Mouse (Mus musculus): Measurements from ENCODE around the gene Mrps7. TPM values are rescaled to one million over a fixed set of nuclear protein-coding genes. Genes with fewer than 3 reads are reported as not detected.

The Mrps7 gene
- total RNA-seq, 2 experiments from 2014 or later, result 5.1 to 22.2 TPM

DNA sequence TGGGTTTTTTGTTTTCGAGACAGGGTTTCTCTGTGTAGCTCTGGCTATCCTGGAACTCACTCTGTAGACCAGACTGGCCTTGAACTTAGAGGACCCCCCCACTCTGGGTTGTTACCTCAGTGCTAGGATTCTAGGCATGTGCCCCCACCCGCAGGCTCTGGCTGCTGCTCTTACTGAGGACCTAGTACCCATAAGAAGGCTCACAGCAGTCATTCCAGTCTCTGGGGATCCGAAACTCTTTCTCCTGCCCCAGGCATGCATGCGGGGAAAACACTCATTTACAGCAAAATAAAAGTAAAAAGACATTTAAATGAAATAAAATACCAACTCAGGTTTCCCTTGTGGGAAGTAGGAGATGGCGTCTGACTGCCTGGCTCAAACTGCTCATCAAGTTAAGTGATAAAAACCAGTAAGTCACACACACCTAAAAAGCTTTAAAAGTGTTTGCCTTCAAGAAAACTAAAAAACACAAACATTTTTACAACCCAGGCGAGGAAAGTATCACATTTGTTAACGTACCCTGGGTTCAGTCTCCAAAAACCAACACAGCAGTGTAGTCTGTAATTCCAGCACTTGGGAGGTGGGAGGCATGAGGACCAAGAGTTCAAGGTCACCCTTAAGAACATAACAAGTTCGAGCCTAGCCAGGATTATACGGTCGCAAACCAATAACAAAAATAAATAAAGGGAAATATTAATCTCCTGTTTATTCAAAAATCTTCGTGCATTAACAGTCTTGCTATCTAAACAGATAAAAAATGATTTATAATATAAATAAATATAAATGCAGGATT is 23.3 kb downstream of the Mrps7 start:
- ATAC-seq (replicated peaks; ENCODE audit: low FRiP score, poor library complexity, severe bottlenecking), result no peak

DNA sequence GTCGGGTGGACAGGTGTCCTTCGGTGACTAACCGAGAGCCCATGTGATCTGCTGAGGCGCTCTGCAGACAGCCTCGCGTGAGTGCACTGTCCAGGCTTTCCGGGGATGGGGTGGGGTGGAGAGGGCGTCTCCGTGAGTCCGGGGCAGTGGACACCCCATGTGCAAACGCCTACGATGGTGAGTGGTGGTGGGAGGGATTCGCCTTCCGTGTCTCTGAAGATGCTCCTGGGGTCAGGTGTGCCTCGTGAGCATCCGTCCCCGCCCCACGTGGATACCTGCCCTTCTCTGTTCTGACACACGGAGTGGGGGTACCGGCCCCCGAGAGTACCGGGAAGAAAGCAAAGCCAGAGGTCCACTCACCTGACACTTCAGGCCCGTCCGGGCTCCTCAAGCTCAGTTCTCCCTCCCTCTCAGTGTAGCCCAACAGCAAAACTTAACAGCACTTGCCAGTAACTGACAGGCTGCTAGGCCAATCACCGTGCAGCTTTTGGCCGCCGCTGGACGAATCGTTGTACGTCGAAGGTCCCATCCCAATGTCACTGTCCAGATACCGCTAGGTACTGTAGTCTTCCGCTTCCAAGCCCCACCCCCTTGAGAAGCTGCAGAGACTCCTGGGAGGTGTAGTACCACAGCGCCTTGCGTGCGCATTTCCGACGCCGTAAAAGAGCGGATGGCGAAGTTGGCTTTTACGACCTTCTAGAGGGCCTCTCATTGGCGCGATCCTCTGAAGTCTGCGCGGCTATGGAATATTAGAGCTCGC is 24.2 kb downstream of the Mrps7 start, which contains the start of gene Slc25a19:
Gene Slc25a19 (minus strand): TSS at position 591 of the 760 bp plus-strand sequence.
- peak; percentile 92 for ATAC-seq (replicated peaks; ENCODE audit: low FRiP score, poor library complexity, severe bottlenecking)

DNA sequence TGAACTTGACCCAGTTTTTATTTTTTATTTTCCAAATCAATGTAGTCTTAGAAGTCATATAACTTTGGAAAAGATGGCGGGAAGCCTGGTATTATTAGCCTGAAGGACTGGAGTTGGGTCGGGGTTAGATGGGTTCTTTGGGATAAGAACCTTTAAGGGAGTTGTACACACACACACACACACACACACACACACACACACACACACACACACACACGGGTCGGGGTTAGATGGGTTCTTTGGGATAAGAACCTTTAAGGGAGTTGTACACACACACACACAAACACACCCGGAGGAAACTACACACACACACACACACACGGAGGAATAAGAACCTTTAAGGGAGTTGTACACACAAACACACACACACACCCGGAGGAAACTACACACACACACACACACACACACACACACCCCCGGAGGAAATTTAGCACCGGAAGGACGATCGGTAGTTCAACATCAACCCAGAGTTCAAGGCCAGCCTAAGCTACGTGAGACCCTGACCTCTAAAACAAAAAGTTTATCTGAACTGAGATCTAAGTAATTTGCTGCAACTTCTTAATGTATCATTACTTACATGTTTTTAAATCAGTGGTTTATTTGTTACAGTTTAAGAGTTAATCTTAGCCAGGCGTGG is 24.9 kb downstream of the Mrps7 start:
- peak; percentile 10 for ATAC-seq (replicated peaks; ENCODE audit: low FRiP score, poor library complexity, severe bottlenecking)

DNA sequence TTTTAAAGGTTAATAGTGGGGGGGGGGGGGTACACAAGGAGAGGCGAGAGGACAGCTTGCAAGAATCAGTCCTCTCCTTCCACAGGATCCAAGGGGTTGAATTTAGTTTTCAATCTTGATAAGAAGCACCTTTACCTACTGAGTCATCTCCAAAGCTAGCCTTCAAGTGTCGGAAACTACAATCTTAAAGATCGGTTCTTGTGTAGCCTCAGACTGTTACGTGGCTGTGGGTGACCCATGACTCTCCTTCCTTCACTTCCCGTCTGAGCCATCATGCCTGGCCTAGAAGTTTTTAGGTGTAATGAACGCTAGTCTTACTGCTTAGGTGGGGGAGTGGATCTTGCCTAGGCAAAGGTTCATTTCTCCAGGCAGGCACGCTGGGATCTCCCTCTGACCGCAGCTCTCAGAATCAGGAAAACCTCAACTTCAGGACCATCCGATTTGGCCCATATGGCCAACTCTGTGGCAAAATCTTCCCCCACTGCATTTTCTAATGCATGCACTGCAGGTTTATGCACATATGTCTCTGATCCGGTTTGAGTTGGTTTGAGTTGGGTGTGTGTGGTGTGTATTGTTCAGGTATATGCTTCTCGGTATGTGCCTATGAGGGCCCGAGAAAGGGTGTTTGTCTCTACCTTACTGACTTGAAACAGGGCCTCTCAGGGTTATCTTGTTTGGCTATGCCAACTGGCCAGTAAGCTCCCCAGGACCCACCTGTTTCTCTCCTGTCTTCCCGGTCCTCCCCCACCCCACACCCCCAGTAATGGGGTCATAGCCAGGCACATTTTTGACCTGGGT is 26.2 kb downstream of the Mrps7 start:
- ATAC-seq (replicated peaks; ENCODE audit: low FRiP score, poor library complexity, severe bottlenecking), result no peak

DNA sequence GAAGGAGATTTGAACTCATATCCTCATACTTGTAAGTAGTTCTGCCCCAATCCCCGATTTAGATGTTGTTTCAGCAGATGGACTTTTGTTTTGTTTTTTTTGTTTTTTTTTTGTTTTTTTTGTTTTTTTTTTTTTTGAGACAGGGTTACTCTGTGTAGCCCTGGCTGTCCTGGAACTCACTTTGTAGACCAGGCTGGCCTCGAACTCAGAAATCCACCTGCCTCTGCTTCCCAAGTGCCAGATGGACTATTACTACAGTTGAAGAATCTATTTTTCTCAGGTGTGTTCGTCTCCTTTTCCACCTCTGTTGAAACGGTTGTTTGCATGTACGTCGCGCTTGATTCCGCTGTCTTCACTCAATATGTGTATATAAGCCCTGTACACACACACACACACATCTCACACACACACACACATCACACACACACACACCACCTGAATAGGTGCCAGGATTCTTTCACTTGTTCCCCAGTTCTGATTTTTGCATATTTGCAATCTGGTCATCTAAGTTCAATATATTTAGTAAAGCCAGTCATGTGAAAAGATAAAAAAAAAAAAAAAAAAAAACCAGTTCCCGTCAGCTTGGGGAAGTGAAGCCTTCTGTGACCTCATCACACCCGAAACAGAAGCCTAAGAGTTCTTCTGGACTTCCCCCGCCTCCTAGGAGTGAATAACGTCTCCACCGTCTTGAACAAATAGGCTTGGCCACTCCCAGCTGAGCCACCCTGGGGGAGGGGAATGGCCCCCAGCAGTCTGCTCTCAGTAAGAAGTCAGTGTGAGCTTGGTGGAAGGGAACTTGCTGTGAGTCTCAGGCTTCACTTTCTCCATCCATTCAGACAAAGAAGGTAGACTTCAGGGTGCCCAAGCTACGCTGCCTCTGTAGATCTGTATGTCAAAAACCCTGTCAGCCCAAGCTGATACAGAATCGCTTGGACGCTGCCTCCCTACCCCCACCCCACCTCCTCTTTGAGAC is 27.1 kb downstream of the Mrps7 start:
- no peak for ATAC-seq (replicated peaks; ENCODE audit: low FRiP score, poor library complexity, severe bottlenecking)

DNA sequence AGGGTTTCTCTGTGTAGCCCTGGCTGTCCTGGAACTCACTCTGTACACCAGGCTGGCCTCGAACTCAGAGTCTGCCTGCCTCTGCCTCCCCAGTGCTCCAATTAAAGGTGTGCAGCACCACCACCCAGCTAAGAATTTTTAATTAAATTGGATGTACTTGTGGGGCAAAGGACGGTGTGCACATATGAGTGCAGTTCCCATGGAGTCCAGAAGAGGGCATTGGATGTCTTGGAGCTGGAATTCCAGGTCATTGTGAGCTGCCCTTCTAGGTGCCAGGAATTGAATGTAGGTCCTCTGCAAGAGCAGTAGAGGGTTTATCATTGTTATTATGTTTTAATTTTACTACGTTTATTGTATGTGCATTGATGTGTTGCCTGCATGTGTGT is 27.8 kb downstream of the Mrps7 start:
- ATAC-seq (replicated peaks; ENCODE audit: low FRiP score, poor library complexity, severe bottlenecking), result no peak

DNA sequence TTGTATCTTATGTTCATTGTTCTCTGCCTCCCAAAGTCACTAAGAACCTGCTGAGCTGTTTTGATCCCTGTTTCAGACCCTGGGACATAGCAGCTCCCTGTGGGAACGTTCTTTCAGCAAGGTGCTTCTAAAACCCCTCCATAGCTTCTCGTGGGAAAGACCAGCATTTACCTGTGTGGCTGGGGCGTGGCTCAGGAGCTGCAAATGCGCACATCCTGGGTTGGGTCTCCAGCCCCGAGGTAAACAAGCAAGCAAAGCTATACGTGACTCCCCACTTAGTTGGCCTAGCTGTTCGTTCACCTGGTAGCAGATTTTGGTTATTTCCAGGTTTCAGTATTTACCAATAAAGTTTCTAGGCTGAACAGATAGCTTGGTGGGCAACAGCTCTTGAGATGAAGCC is 28.5 kb downstream of the Mrps7 start:
- no peak for ATAC-seq (replicated peaks; ENCODE audit: low FRiP score, poor library complexity, severe bottlenecking)

DNA sequence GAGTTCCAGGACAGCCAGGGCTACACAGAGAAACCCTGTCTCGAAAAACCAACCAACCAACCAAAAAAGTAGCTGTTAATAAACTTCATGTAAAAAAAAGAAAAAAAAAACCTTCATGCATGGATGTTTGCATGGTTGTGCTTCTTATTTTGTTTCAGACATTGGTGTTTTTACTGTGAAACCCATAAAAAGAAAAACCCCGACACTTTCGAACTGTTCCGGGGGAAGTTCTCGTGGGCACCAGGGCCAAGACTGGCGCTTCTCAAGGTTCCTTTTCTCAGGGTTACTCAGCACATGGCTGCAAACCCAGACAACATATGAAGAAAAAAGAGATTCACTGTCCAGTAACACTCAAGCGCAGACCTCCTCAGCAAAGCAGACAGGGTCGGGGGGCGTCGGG is 29.1 kb downstream of the Mrps7 start:
- ATAC-seq (replicated peaks; ENCODE audit: low FRiP score, poor library complexity, severe bottlenecking), result no peak

DNA sequence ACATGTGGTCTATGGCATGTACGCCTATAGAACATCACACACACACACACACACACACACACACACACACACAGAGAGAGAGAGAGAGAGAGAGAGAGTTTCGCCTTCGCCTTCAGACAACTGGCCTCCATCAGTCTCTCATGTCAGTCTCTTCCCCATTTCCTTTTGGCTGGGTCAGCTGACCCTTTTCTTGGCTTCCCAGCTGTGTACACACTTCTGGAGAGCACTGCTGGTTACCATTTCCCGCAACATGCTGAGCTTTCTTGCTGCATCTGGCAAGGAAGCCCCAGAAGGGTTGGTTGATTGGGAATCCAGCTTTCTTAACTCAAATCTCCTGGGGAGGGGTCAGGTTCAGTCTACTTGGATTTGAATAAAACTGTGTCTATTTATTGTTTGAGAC is 30.4 kb downstream of the Mrps7 start:
- ATAC-seq (replicated peaks; ENCODE audit: low FRiP score, poor library complexity, severe bottlenecking), result no peak

DNA sequence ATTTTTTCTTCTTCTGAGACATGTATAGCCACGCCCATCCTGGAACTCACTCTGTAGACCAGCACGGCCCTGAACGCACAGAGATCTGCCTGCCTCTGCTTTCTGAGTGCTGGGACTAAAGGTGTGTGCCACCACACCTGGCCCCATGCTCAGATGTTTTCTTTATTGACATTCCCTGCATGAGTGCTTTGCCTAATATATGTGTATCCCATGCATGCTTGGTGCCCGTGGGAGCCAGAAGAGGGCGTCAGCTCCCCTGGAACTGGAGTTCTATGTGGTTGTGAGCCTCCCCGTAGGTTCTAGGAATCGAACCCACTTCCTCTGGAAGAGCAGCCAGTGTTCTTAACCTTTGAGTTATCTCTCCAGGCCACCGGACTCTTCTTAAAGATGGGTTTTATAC is 31.3 kb downstream of the Mrps7 start:
- ATAC-seq (replicated peaks; ENCODE audit: low FRiP score, poor library complexity, severe bottlenecking), result no peak

DNA sequence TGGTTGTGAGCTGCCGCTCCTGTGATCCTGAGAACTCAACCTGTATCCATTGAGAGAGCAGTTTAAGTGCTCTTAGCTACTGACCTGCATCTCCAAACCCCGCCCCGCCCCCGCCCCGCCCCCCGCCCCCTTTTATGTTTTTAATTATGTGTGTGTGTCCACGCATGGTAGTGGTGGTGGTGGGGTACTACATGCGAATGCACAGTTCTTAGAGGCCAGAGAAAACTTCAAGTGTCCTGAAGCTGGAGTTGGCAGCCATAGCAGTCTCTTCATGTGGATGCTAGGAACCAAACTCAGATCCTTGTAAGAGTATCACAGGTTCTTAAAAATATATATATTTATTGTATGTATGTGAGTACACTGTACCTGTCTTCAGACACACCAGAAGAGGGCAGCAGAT is 31.8 kb downstream of the Mrps7 start:
- no peak for ATAC-seq (replicated peaks; ENCODE audit: low FRiP score, poor library complexity, severe bottlenecking)

DNA sequence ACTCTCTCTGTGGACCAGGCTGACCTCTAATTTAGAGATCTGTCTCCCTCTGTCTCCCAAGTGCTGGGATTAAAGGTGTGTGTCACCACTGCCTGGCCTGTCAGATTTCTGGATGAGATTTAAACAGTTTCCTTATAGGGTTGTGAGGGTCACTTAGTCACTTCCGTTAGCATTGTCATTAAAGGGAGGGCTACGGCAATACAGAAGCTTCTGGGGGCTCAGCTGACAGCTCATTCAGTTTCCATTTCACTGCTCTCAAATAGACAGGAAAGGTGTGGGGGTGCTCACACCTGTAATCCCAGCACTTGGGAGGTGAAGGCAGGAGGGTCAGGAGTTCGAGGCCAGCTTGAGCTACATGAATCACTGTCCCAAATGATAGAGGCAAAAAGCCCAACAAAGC is 33.2 kb downstream of the Mrps7 start:
- ATAC-seq (replicated peaks; ENCODE audit: low FRiP score, poor library complexity, severe bottlenecking), result no peak

DNA sequence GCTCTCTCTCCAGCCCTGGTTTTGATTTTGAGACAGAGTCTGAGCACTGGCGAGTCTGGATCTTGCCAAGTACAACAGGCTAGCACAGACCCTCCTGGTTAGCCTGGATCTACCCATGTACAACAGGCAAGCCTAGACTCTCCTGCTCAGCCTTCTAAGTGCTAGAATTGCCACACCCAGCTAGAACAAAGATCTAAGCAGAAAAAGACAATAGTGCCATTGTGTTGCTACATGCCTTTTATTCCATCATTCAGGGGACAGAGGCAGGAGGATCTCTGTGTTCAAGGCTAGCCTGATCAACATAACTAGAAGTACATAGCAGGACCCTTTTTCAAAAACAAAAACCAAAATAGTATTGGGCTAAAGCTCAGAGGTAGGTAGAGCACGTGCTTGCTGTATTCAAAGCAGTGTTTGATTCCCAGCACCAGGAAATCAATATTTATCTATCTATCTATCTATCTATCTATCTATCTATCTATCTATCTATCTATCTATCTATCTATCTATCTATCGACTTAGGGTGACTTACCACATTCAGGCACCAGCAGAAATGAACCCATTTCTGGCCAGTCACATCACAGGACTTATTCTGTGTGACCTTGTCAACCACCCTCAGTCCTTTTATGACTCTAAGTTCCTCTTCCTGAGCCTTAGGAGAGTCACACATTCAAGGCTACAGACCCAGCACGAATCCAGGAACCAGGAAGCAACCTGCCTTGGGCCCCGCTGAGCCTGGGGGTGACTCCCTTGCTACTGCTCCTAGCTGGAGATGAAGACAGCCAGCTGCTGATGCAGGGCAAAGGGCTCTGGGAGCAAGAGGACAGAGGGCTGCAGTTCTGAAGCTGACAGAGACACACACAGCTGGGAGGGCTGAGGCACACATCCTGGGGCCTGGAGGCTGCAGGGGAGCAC is 35.0 kb downstream of the Mrps7 start:
- 0 out of 2 replicates have a peak, but pooled peaks have one; percentile 23 for ATAC-seq (replicated peaks; ENCODE audit: low FRiP score, poor library complexity, severe bottlenecking)

DNA sequence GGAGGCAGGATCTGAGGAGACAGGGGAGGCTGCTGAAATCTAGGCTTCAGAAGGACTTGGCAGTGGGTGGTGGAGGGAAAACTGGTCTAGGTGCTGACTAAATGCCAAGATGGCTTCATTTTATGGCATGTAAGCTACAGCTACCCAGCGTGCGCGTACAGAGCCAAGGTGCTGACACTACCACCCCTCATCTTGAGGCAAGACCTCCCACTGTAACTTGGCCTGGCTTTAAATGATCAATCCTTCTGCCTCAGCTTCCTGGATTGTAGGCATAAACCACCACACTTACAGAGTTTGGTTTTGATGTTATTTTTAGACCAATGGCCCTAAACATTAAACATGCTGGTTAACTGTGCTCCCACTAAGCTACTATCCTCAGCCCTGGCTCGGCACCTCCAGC is 35.8 kb downstream of the Mrps7 start:
- no peak for ATAC-seq (replicated peaks; ENCODE audit: low FRiP score, poor library complexity, severe bottlenecking)

DNA sequence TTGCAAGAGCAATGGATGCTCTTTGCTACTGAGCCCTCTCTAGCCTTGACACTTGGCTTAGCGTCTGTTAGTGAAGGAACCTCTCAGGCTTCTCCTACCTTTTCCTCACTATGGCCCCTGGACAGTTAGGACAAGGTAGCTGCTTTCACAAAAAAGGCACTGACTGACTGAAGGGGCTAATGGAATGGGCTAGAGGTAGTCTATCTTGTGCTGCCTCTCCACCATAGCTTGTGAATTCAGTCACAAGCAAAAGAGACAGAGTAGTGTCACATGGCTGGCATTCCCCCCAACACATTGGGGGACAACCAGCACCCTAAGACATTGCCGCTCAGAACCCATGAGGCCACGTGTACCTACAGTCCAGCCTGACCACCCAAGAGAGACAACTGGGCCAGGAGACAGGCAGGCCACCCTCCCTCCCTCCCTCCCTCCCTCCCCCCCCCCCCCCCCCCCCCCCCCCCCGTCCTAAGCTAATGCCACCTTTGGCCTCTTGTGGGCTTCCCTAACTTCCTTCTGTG is 36.6 kb downstream of the Mrps7 start:
- ATAC-seq (replicated peaks; ENCODE audit: low FRiP score, poor library complexity, severe bottlenecking), result no peak

DNA sequence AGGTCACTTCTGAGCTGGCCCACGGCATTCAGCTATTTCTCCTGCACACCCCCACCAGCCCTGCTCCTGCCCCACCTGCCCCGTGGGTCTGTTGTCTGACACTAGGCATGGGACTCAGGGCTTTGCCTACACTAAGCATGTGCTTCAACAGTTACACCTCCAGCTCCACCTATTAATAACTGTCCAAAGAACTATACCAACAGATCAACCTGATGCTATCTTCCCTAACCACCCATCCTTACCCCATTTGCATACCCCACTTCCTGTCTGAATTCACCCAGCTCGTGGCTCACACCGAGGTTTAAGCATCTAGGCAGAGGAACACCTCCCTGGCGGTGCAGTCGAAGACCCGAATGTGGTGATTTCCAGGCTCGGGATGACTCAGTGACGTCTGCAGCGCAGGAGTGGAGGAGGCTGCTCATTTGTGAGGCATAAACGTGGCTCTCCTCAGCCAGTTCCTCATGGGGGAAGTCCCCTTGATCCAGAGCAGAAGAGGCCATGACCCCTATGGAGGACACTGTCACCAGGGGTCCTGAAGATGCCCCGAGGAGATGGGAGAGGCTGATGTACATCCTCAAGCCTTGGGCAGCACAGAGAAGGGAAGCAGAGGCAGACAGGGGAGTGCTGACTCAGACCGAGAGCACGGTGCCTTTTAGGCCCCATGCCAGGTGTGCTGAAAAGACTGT is 37.4 kb downstream of the Mrps7 start:
- ATAC-seq (replicated peaks; ENCODE audit: low FRiP score, poor library complexity, severe bottlenecking), result no peak

DNA sequence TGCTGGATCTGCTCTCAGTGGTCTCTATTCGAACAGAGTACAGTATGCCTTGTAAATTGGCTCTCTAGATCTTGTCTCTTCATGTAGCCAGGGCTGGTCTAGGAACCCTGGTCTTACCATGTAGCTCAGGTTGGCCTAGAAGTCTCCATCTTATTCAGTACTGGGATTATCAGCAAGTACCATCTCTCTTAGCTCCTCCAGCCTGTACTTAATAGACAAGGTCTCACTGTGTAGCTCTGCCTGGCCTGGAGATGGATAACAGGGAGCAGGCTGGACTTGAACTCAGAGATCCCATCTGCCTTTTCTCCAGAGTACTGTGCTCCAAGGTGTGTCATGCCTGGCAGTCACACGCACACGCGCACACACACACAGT is 37.9 kb downstream of the Mrps7 start:
- no peak for ATAC-seq (replicated peaks; ENCODE audit: low FRiP score, poor library complexity, severe bottlenecking)
